Mouse (Mus musculus): ENCODE measurements at regions not wholly inside any gene's neighbourhood (a gene's known extent, or its start where the extent isn't known, plus 50 kb on each side); places are given as distances from the start of the nearest gene placed in this dataset.
A peak's percentile ranks its signal among the peaks of the same experiment; 100 is the strongest.

DNA sequence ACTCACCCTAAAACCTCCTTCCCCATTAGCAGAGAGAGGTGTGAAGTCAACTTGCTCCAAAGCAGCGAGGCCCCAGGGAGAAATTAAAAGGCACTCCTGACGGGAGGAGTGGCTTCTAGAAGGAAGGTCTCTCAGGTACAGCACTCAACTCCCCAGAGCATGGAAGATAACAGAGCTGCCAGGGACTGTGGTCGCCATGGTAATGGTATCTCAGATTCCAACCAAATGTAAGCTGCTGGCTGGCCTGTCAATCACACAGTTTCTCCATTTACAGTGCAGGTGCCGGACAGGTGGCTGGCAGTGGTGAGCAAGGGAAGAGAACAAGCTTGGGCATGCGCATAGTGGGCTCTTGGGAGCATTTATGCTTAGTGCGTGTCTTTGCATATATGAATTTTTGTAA, 213.5 kb upstream of the Bcor start:
- DNase-seq (ENCODE audit: low spot score), result no peak

DNA sequence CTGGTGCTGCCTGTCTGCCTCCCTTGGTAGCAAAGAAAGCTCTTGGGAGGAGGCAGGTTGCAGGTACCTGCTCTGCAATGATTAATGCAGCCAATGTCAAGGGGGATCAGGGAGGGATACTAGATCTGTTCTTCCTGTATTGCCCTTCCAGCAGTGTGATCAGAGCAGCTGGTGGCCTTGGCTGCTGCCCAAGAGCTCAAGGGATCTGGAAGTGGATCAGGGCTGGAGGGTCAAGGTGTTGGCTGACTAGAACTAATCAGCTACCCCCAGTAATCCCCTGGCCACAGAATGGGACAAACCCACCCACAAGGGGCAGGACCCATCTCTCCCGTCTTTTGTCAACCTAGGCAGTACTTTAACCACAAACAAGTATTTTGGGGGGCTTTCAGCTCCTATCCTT, 211.8 kb upstream of the Atp6ap2 start:
- DNase-seq (ENCODE audit: low spot score), result no peak

DNA sequence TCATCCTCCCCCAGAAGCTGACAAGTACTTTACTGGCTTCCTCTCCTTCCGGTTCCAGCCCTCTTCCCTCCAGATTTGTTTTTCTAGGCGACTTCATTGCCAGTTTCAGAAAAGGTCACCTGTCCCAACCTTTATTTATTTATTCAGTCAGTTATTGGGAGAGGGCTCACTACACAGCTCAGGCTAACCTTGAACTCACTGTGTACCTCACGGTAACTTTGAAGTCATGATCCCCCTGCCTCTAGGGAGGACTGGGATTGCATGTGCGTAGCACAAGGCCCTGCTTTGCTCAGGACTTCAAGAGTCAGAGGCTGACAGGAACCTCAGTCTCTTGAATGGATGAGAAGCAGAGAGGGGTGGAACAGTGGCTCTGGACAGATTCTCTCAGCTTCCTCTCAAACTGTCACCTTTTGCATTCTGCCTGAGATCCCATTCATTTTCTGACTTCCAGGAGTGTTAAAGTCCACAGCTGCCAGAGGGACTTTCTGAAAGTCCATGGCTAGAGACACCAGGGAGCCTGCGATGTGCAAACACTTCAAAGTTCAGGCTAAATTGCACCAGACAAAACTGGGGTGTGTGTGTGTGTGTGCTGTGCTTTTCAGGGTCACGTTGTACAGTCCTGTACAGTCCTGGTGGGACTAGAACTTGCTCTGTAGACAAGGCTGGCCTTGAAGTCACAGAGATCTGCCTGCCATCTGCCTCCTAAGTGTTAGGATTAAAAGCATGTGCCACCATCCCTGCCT, 211.2 kb upstream of the Atp6ap2 start:
- no peak for DNase-seq (ENCODE audit: low spot score)

DNA sequence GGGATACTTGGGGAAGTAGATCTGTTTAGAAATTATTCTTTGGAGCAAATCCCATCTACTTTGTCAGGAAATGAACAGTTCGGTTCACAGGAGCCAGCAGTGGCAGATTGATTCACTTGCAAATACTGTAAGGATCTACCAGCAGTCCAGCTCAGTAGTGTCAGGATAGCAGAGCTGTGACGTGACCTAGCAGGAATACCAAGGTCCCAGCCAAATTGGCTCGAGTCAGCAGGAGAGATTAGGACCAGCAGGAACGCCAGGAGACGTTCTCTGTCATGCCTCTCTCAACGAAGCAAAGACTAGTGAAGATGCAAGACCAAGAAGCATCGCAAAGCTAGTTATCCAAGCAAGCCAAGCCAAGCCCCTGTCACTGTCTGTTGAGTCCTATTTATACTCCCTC, 210.2 kb upstream of the Atp6ap2 start:
- DNase-seq (ENCODE audit: low spot score), result no peak

DNA sequence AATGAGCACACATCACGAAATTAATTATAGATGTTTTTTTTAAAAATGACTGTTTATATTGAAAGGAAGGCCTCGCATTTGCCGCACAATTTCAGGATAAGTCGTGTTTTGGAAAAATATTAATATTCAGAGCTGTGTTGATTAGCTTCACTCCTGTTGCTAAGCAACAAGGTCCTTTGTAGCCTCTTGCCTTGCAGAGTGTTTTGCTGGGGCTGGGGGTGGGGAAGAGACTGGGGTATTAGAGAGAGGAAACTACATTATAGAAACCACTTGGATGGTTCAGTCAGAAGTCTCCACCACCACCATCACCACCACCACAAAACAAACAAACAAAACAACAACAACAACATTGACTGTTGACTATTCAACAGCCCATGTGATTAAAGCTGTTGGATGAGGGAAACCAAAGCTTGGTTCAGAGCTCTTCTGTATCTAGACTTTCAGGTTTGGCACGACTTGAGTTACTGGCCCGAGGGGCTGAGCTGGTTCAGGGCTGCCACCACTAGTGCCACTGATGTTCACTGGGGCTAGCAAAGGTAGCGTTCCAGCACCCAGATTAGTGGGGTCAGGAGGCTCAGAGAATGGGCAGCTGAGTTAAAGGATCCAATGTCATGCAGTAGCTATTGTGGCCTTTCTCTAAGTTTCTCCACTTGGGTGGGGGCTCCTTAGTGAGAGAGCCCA, 195.3 kb upstream of the Atp6ap2 start:
- no peak for DNase-seq (ENCODE audit: low spot score)

DNA sequence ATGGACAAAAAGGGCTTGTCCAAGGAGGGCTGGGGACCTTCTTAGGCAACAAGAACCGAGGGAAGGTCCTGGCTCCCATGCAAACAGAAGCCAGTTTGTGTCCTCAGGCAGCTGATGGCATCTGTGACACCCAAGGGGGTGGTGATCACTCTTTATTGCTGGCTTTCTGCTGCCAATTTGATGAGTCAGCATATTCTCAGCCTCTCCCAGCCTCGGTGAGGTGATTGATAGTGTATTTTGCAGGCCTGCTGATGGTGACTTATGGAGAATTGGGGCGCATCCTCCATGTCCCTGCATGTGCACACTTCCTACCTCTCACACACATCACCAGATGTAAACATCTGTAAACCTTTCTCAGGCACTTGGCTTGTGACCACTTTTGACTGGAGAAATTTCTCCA, 178.3 kb upstream of the Atp6ap2 start:
- no peak for DNase-seq (ENCODE audit: low spot score)

DNA sequence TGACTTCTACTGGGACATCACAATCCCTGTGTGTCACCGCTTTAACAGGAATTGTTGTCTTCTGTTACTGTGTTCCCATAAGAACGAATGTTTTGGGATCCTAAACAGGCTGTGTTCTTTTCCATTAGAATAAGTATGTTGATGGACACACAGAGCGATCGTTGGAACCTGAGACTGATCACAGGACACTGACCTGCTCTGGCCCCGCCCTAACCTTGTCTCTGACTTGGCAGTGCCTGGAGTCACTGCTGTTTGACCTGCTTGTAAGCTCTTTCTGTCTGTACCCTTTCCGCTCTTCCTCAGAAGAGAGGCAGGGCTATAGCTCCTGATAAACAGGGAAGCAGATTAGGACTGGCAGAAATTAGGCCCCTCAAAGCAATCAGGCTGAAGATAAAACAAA, 162.0 kb upstream of the Atp6ap2 start:
- no peak for DNase-seq (ENCODE audit: low spot score)

DNA sequence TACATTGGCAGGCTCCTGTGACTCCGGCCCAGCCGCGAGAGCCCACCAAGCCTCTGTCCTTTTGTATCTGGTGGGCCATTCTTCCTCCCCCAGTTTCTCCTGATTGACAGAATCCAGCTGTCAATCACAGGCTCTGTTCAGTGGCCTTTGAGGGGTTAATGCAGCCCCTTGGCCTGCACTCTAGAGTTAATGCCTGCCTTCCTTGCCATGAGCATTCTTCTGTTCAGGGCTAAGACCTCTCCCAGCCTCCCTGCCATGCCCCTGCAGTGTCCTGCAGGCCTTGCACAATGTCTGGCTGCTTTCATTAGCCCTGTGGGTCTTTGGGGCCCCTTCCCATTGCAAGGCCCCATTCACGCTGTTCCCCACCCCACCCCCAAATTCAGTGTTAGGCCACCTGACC, 160.9 kb upstream of the Atp6ap2 start:
- no peak for DNase-seq (ENCODE audit: low spot score)

DNA sequence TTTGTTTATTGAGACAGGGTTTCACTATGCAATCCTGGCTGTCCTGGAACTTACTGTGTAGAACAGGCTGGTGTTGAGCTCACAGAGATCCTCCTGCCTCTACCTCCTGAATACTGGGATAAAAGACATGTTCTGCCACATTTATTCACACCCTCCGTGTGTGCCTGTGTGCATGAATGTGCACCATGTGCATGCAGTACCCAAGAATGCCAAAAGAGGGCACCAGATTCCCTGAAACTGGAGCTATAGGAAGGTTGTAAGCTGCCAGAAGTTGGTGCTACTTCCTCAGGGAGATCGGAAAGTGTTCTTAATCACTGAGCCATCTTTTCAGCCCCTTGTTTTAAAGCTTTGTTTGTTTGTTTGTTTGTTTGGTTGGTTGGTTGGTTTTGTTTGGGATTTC, 155.3 kb upstream of the Atp6ap2 start:
- no peak for DNase-seq (ENCODE audit: low spot score)

DNA sequence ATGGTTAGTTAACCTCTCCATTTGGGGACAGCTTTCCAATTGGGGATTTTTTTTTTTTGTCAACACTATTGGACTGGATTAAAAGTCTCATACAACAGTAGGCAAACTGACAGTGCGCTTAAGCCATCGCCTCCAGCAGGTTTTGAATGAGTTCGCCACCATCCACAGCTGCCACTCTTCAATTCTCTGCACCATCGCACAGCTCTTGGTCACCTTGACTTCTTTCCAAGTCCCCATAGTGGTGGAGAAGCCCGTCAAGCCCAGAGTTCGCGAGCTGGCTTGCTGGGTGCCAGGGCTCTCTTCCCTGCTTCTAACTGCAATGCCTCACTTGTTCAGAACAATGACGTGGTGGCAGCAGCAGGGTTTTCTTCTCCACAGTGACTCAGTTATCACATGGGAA, 151.9 kb upstream of the Atp6ap2 start:
- no peak for DNase-seq (ENCODE audit: low spot score)

DNA sequence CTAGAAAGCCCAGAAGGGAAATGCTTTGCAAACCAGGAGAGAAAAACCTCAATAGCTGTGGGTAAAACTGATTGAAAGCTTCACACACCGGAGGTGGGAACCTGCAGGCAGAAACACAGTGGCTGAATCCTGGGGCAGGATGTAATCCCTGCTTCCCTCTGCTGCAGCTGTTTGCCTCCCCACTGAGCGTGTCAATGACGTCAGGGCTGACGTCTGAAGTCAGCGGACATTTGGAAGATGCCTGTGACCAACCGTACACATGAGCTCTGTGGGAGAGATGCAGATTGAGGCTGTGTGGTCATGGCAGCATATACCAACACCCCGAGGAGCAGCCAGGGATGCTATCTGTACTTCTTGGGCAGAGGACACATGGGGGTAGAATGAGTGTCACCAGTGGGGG, 151.5 kb upstream of the Atp6ap2 start:
- peak; percentile 0 for DNase-seq (ENCODE audit: low spot score)

DNA sequence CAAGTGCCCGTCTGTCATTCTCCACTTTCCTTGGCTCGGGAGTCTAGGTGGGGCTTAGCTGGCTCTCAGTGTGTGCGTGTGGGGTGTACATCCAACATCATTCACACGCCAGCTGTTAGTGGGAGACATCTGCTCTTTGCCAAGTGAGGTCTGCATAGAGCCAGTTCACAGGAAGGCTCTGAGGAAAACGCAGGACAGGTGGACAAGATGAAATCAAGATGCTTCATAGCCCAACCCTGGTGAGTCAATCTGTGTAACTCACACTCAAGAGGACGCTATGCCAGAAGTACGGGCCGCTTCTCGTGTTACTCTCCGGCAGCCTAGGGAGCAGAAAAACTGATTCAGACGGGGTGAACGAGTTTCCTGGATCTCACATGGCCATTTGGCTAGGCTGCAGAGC, 148.2 kb upstream of the Atp6ap2 start:
- DNase-seq (ENCODE audit: low spot score), result no peak

DNA sequence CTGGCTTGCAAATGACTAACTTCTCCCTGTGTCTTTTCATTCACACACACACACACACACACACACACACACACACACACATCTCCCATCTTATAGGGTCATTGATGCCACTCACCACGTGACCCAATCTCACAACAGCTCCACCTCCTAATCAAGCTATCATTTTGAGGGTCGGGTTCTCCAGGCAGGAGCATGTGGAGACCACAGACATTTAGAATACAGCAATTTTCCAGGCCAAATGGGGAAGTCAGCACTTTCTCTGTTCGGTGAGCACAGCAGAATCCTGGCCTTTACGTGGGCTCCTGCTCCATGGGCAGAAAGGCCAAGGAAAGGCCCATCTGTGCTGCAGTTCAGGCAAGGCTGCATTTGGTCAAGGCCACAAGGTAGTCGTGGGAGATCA, 143.8 kb upstream of the Atp6ap2 start:
- DNase-seq (ENCODE audit: low spot score), result no peak

DNA sequence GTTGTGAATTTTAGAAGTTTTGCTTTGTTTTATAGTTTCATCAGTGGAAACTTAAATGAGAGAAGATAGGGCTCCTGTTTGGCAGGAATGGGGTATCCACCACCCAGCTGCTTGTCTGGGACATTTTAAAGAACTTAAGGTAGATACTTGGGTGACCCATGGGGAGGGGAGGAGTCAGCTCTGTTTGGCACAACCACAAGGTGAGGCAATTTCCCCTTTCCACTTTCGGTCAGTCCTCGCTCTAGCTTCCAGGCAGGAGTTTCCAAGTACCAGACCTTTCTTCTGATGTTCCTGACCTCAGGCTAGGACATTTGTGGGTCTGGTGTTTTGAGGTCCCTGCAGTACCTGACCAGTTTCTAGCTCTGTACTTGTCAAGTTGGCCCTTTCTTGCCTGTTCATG, 142.5 kb upstream of the Atp6ap2 start:
- DNase-seq (ENCODE audit: low spot score), result no peak

DNA sequence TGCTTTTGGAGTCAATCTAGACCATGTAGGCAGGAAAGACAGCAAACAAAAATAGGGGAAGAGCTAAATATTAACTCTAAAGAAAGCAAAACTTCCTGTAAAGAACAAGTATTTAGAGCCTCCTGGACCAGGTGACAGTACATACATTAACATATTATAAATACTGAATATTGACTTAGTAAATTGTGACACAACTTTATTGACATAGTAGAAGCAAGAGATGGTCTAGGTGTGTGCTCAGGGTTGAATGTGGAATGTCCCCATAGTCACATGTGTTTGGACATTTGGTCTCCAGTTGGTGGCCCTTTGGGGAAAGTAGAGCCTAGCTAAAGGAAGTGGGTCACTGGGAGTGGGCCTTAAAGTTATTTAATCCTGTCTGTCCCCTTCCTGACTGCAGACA, 139.6 kb upstream of the Atp6ap2 start:
- no peak for DNase-seq (ENCODE audit: low spot score)

DNA sequence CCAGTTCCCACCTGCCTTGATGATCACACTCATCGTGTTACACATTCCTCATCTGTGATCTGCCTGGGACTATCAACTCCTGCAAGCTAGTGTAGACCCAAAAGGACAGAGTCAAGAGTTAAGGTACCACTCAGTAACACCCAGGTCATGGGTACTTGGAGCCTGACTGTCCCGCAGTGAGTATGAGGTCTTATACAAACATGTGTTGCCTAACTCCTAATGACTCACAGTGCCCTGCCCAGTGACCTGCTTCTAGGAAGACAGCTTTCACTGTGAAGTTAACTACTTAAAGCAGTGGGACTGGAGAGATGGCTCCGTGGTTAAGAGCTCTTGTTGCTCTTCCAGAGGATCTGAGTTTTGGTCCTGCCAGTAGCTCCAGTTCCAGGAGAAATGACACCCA, 137.9 kb upstream of the Atp6ap2 start:
- DNase-seq (ENCODE audit: low spot score), result no peak

DNA sequence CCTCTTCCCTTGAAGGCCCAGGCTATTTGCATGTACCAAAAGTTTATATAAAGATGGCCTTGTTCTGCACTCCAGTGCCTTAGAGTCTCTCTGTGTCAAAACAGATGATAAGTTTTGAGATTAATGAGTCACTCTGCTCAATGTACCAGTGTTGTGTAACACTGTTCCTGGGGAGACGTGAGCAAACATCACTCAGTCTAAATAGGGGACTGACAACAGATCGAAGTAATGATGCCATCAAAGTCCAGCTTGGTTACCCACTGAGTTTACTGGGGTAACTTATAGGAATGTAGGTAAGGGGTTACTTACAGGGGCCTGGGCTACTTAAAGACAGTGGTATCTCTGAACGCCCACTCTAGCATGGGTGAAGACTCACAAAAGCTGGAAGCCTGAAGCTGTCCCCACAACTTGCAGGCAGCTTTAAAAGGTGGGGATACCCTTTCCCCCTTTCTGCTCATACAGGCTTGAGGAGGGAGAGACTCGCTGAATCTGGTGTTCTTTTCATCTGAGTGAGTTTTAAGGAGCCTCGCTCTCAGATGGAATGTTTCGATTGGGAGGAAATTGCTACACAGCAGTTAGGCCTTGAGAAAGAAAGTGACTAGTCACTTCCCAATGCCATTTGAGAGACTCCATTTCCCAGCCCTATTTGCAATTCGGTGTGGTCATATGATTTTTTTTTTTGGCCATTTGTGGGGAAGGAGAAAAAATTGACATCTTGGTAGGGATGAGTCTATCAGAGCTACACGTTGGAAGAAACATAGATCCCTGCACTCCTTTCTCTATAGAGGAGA, 134.4 kb upstream of the Atp6ap2 start:
- DNase-seq (ENCODE audit: low spot score), result no peak

DNA sequence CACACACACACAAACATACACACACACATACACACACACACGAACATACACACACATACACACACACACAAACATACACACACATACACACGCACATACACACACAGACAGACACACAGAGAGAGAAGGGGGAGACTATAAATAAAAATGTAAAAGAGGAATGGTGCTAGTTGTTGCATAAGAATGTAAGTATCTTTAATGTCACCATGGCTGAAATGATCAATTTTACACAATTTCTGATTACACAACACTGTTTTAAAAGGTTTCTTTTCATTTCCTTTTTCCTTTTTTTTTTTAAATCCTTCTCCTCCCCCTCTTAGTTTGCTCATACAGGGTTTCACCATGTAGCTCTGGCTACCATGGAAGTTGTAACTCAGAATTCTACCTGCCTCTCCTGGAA, 125.9 kb upstream of the Atp6ap2 start:
- no peak for DNase-seq (ENCODE audit: low spot score)

DNA sequence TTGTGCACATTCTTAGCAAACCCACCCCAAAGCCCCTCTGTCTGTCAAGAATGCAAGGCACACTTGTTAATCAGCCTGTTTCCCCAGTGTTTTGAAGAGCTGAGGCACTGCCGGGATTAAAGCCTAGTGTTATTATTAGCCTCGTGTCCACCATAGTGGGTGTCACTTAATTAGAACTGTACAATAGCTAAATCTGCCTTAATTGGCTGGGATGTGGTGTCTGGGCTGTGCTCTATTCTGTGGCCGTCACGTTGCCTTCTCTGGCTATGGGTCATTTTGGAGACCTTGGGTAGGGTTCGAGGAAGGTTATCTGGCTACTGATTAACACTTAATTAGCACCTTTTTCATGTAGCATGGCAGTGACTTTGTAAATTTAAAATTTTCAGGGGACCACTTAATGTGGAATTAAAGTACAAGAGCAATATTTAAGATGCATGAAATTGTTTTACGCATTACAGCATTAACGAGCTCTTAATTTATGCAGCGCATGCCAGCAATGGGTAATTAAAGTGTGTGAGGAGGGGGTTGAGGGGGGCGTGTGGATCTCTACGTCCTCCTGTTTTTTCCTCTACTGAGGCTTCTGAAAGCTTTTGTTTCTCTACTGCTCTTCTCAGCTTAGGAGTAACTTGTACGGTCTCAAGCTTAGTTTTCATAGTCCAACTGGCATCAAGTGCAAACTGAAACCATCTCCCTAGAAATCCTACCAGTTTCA, 124.5 kb upstream of the Atp6ap2 start:
- no peak for DNase-seq (ENCODE audit: low spot score)

DNA sequence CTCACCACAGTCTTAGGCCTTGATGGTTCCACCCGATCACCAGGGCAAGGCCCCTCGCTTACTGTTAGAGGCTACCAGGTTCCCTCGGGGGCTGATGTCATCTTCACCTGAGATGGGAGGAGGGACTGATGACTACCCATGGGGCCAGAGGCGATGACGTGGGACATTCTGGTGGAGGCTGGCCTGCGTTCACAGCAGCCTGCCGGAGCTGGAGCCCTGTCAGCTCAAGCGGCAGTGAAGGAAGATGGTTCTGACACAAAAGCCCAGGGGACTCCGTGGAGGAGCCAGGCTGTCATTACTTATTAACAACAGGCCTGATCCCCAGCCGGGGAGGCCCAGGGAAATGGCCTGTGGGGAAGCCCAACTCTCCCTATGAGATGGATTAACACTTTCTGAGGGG, 121.3 kb upstream of the Atp6ap2 start:
- no peak for DNase-seq (ENCODE audit: low spot score)

DNA sequence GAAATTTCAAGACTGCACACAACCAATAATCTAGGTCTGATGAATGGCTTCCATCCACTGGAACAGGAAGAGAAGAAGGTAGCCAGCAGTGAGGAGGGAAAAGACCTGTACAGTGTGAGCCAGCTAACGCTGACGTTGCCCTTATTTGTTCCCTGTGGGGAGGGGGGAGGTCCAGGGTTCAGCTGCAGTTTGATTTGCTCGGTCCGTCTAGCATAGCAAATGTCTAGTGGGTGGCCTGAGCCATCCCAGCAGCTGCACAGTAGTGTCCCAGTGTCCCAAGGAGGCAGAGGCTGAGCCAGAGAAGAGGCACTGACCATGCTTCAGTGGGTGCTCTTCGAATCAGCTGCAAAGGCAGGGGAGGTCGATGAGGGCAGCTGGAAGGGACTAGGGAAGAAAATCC, 120.7 kb upstream of the Atp6ap2 start:
- no peak for DNase-seq (ENCODE audit: low spot score)

DNA sequence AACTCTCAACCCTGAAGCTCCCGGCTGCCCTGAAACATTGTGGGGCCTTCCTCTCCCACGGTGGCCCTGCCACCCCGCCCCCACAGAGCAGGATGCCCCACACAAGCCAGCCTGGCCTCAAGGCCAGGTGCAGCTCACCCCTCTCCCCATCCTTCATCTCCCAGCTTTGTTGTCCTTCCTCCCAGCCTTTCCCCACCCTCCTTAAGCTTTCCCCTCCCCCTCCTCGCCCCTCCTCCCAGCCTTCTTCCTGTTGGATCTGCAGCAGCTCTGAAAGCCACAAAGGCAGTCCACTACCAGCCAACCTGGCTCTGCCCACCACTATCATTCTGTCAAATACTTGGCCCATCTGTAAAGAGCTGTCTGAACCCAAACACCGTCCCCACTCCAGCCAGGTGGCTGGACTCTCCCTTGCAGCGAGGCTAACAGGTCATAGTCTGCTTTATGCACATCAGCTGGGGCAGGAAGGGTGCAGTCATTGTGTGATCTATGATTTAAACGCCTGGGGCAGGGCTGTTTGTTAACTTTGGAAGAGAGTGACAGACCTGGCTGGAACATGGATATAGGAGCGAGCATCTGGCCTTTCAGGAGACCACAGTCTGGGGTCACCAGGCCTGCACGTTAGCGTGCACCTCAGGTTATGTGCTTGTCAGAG, 119.9 kb upstream of the Atp6ap2 start:
- DNase-seq (ENCODE audit: low spot score), result no peak
